Mouse (Mus musculus): Measurements from ENCODE around the gene Defb39.

Defb39 gene

GRCm38 (mm10) chr8:19064710-19065109, at the start of gene Defb39:
Defb39 (minus strand) TSS chr8:19064810.
- DNase-seq: no peak

- no peak for DNase-seq
These were observed 1.4 kb upstream of the Defb39 start for GRCm38 (mm10) chr8:19066013-19066412.

- DNase-seq: no peak
These were observed 1.7 kb downstream of the Defb39 start for GRCm38 (mm10) chr8:19062891-19063290.

GRCm38 (mm10) chr8:19045242-19045641, 19.4 kb downstream of the Defb39 start:
- DNase-seq: no peak

- DNase-seq: no peak
These were observed 38.1 kb downstream of the Defb39 start, which contains the start of gene Defb38 for GRCm38 (mm10) chr8:19026466-19026865. Defb38 (minus strand) TSS chr8:19026566.

Measured in right cerebral cortex, postnatal 4 days (tissue).